Mouse (Mus musculus): ENCODE data around the gene Lpp. TPM values are rescaled to one million over a fixed set of nuclear protein-coding genes. Genes with fewer than 3 reads are reported as not detected.

The Lpp gene
- polyA plus RNA-seq, 1 experiment, result 15.0 TPM

DNA sequence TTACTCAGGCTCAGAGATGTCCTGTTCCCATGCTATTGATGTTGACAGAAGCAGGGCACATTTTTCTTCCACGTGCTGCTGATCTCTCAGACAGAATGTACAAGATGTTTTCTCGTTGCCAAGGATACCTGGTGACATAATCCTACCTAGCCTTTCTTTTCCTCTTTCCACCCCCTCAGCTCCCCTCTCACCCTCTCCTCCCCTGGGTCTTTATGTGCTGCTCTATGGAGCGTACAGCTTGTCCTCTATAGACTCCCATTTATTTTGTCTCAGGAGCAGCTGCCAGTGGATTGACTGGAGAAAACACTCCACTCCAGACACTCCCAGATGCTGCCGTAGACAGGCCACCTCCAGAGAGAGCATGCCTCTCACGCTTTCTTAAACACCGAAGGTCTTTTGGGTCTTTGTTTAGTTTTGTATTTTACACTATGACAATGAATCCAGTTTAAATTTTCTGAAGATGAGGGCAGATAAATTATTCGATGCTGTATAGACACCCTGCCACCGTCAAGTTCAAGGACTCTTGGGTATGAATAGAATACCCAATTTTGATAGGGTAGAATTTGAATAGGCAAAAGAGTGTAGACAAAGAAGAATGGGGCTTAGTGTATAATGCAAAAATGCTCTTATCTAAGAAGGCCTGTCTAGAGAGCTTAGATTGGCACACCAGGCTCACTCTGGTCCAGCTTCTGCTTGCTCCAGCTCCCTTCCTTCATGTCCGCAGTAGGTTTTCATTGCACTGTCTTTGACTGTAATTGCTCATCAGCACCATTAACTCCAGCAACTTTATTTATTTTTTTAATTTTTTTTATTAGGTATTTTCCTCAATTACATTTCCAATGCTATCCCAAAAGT, 548.2 kb downstream of the Lpp start:
- H3K4me3 ChIP-seq (ENCODE audit: control insufficient read depth, insufficient read depth, low read length), result no peak overlapping the region
- no peak for DNase-seq

DNA sequence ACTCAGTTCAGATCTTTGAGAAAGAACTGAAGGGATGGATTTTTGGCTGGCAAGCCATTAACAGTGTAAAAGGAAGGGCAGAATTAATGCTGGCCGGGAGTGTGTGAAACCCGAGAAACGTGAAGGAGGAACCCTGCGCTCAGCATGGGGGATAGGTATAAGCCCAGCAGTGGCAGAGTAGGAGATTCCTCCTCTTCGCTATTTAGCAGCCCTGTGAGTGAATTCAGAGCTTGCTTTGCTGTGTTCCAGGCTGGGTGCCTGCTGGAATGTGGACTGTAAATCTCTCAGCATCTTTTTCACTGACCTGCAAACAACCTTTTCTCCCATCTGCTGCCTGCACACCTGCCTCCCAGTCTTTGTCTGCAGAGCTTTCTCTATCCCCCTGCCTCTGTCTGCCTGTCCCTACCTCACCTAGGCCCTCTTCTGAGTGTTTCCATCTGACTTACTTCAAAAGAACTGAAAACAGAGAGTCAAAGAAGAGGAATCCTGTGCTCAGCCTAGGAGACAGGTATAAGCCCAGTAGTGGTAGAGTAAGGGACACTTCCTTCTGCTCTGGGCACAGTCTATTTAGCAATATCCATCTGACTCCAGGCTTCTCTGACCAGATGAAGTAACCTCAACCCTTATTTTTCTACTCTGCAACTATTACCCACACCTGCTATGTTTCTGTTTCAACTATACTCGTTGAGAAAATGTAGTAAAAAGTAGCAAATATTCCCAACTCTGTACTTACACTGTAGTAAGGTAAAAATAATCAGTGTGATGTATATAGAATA, 550.4 kb downstream of the Lpp start:
- Histone ChIP-seq H3K27ac (ENCODE audit: control insufficient read depth, insufficient read depth, low read length) (no peak overlapping the region), H3K36me3 (ENCODE audit: control insufficient read depth, insufficient read depth, low read length) (no peaks in the 10 kb centered on the region), H3K4me1 (replicated peaks; ENCODE audit: control insufficient read depth, insufficient read depth, low read length) (peaks cover 2% of the 10 kb centered on the region; the same call in 1 of the 2 replicates), H3K27me3 (ENCODE audit: control insufficient read depth, insufficient read depth, low read length) (no peaks in the 10 kb centered on the region), H3K4me3 (ENCODE audit: control insufficient read depth, insufficient read depth, low read length) (no peak overlapping the region)
- no peak for DNase-seq
- no peak for TF ChIP-seq POLR2A (IDR thresholded peaks at IDR 0.05; ENCODE audit: control insufficient read depth, extremely low read depth, insufficient read depth, low read length, poor library complexity)
- no peak for TF ChIP-seq CTCF (IDR thresholded peaks at IDR 0.05; ENCODE audit: borderline replicate concordance, control insufficient read depth, extremely low read depth, insufficient read depth, low read length, poor library complexity)
- WGBS, result 89% methylated on average over 6 of the region's 6 CpGs

More for the DNA sequence above, 548.2 kb downstream of the Lpp start:
- TF ChIP-seq CTCF (IDR thresholded peaks at IDR 0.05; ENCODE audit: borderline replicate concordance, control insufficient read depth, extremely low read depth, insufficient read depth, low read length, poor library complexity), result no peak
- no peak for TF ChIP-seq POLR2A (IDR thresholded peaks at IDR 0.05; ENCODE audit: control insufficient read depth, extremely low read depth, insufficient read depth, low read length, poor library complexity)
- no peaks in the 10 kb centered on the region for H3K27me3 ChIP-seq (ENCODE audit: control insufficient read depth, insufficient read depth, low read length)
- no peaks in the 10 kb centered on the region for H3K36me3 ChIP-seq (ENCODE audit: control insufficient read depth, insufficient read depth, low read length)
- no peak overlapping the region for H3K27ac ChIP-seq (ENCODE audit: control insufficient read depth, insufficient read depth, low read length)
- WGBS, result 94% methylated on average over 9 of the region's 9 CpGs
- H3K4me1 ChIP-seq (replicated peaks; ENCODE audit: control insufficient read depth, insufficient read depth, low read length), result no peaks in the 10 kb centered on the region

DNA sequence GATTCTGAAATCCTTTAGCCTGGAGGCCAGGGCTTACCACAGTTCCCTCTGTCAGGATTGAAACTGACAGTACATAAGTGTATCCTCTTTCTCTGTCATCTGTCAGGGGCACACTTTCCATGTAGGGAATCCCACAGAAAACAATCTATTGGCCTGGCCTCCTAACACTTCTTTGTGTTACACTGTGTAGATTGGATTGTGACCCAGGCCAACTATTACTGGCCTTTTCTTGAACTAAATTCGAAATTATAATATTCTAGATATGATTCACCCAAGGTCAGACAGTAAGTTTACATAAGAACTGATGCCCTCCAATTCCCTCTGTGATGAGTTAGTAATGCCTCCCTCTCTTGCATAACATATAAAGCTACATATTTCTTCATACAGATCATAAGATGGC, 553.0 kb downstream of the Lpp start:
- TF ChIP-seq CTCF (IDR thresholded peaks at IDR 0.05; ENCODE audit: borderline replicate concordance, control insufficient read depth, extremely low read depth, insufficient read depth, low read length, poor library complexity) (no peak), POLR2A (IDR thresholded peaks at IDR 0.05; ENCODE audit: control insufficient read depth, extremely low read depth, insufficient read depth, low read length, poor library complexity) (no peak)
- Histone ChIP-seq H3K27ac (ENCODE audit: control insufficient read depth, insufficient read depth, low read length) (no peak overlapping the region), H3K4me3 (ENCODE audit: control insufficient read depth, insufficient read depth, low read length) (no peak overlapping the region), H3K27me3 (ENCODE audit: control insufficient read depth, insufficient read depth, low read length) (no peaks in the 10 kb centered on the region), H3K36me3 (ENCODE audit: control insufficient read depth, insufficient read depth, low read length) (no peaks in the 10 kb centered on the region), H3K4me1 (replicated peaks; ENCODE audit: control insufficient read depth, insufficient read depth, low read length) (peaks cover 2% of the 10 kb centered on the region; the same call in 1 of the 2 replicates)
- no peak for DNase-seq
- 83% methylated on average over 1 of the region's 1 CpGs for WGBS

DNA sequence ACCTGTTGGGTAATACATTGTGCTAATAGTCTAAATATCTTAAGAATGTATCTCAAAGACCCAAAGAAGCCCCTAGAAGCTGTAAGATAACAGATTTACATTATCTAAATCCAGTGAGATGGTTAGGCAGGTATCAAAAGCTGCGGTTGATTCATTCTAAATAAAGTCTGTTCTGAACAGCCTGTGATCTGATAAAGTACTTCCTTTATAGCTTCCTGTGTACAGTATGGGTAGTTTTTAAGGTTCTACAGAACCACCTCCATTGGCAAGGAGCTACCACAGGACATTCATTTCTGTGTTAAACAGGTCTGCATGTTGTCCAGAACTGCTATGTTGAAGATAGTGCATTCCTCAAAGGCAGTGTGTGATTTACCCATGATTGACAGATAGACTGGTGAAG, 554.2 kb downstream of the Lpp start:
- no peak for DNase-seq
- H3K4me3 ChIP-seq (ENCODE audit: control insufficient read depth, insufficient read depth, low read length), result no peak overlapping the region
- H3K27ac ChIP-seq (ENCODE audit: control insufficient read depth, insufficient read depth, low read length), result no peak overlapping the region
- no peaks in the 10 kb centered on the region for H3K36me3 ChIP-seq (ENCODE audit: control insufficient read depth, insufficient read depth, low read length)
- 27% methylated on average over 1 of the region's 1 CpGs for WGBS
- no peak for TF ChIP-seq POLR2A (IDR thresholded peaks at IDR 0.05; ENCODE audit: control insufficient read depth, extremely low read depth, insufficient read depth, low read length, poor library complexity)
- no peak for TF ChIP-seq CTCF (IDR thresholded peaks at IDR 0.05; ENCODE audit: borderline replicate concordance, control insufficient read depth, extremely low read depth, insufficient read depth, low read length, poor library complexity)
- peaks cover 2% of the 10 kb centered on the region; the same call in 1 of the 2 replicates for H3K4me1 ChIP-seq (replicated peaks; ENCODE audit: control insufficient read depth, insufficient read depth, low read length)
- no peaks in the 10 kb centered on the region for H3K27me3 ChIP-seq (ENCODE audit: control insufficient read depth, insufficient read depth, low read length)

DNA sequence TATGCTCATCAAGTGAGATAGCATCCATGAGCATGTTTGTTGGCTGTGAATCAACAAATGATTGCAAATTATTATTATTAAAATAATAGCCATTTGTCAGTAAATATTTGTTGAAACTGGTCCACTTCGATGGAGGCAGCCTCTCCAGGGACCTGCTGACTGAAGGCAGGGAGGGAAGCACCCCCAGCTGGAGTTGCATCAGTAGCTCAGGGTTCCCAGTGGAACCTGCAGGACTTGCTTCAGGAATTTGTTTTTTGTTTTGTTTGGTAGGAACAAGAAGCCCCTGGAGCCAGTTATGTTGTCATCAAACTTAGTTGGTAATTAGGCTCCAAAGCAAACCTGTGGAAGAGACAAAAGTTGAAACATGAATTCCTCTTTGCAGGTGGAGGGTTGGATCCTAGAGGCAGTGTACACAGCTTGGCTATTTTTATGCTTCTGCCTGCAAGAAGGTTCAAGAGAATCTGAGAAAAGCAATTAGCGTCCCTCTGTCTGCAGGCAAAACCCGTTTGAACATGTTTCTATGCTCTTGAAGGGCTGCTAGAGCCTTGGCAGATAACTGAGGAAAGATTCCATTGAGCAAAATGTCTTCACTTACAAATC, 554.9 kb downstream of the Lpp start:
- TF ChIP-seq CTCF (IDR thresholded peaks at IDR 0.05; ENCODE audit: borderline replicate concordance, control insufficient read depth, extremely low read depth, insufficient read depth, low read length, poor library complexity) (no peak), POLR2A (IDR thresholded peaks at IDR 0.05; ENCODE audit: control insufficient read depth, extremely low read depth, insufficient read depth, low read length, poor library complexity) (no peak)
- 88% methylated on average over 3 of the region's 3 CpGs for WGBS
- H3K27me3 ChIP-seq (ENCODE audit: control insufficient read depth, insufficient read depth, low read length), result no peaks in the 10 kb centered on the region
- no peak for DNase-seq
- H3K36me3 ChIP-seq (ENCODE audit: control insufficient read depth, insufficient read depth, low read length), result no peaks in the 10 kb centered on the region
- peaks cover 2% of the 10 kb centered on the region; the same call in 1 of the 2 replicates for H3K4me1 ChIP-seq (replicated peaks; ENCODE audit: control insufficient read depth, insufficient read depth, low read length)
- H3K27ac ChIP-seq (ENCODE audit: control insufficient read depth, insufficient read depth, low read length), result no peak overlapping the region
- no peak overlapping the region for H3K4me3 ChIP-seq (ENCODE audit: control insufficient read depth, insufficient read depth, low read length)

DNA sequence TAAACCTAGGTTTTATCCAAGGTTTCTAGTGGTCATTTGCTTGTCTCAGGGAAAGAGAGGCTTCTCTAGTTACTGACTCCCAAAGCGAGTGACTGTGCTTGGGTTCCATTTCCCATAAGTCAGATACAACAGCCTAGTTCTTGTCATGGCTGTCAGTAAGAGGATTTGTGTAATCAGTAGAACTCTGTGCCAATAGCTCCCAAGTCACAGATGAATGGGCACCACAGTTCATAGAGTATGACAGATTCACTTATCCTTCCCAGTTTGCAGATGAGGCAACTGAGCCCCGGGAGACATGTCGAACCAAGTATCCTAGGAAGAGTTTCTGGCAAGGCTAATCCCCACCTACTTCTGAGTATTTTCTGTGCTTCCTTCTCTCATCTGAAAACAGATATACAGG, 556.0 kb downstream of the Lpp start:
- Histone ChIP-seq H3K27ac (ENCODE audit: control insufficient read depth, insufficient read depth, low read length) (no peak overlapping the region), H3K36me3 (ENCODE audit: control insufficient read depth, insufficient read depth, low read length) (no peaks in the 10 kb centered on the region), H3K4me1 (replicated peaks; ENCODE audit: control insufficient read depth, insufficient read depth, low read length) (peaks cover 2% of the 10 kb centered on the region; the same call in 1 of the 2 replicates), H3K27me3 (ENCODE audit: control insufficient read depth, insufficient read depth, low read length) (no peaks in the 10 kb centered on the region), H3K4me3 (ENCODE audit: control insufficient read depth, insufficient read depth, low read length) (no peak overlapping the region)
- no peak for DNase-seq
- WGBS, result 96% methylated on average over 3 of the region's 3 CpGs
- TF ChIP-seq CTCF (IDR thresholded peaks at IDR 0.05; ENCODE audit: borderline replicate concordance, control insufficient read depth, extremely low read depth, insufficient read depth, low read length, poor library complexity) (no peak), POLR2A (IDR thresholded peaks at IDR 0.05; ENCODE audit: control insufficient read depth, extremely low read depth, insufficient read depth, low read length, poor library complexity) (no peak)

Measured in thymus, adult 2 months (tissue).